Mouse (Mus musculus) v-Abl transformed pro-B cells (cell line): Measurements from ENCODE around the gene Klhl32.

Experiments used
- in situ Hi-C, 2 experiments: fragments of 400-800 bp; cut with MboI; formaldehyde crosslinking; loops; one replicate each; pipeline ENCODE4 v1.15.1; 2025; ENCODE audit not compliant: unreplicated experiment in 2 of 2

Klhl32 gene

DNA sequence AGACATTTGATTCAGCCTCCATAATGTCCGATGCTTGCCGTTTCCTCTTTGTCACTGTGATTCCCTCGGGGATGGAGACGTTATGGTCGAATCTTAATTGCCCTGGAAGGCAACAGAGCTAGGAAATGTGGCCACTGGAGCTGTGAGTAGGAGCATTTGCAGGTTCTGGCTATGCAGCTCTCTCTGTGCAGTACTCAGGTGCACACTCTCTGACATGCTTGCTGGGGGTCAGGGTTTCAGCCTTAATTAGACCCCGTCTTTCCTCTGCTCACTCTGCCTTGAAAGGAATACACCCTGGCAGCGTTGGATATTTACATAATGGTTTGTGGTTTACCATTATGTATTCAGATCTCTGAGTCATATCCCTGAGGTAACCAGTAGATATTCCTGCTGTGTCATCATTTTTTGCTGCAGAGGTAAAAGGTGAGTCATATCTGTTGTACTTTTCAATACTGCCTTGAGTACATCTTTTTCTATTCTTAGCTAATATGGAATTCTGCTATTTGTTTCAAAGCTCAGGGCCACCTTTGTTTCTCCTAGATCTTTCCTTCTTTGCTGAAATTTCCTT lies 281.9 kb downstream of the Klhl32 start:
- in situ Hi-C loops = loop anchor here (10.0 to 25.0 kb wide), 2 partner anchors 307 to 314 kb away; no protein-coding TSS in a partner anchor

DNA sequence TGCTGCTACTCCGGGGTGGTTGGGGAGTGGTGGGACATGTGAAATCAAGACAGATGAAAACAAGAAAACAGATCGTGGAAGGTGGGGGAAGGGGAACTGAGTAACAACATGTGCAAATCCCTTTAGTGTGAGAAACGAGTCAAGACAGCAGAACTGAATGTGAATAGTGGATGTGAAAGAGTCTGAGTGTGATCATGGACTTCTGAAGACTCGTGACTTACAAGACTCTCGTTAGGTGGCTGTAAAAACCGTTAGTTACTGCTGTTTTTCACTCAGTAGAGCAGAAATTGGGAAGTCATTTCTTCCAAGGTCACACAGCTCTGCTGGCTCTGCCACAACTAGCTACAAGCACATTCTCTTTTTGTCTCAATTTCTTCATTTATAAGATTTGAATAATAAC lies 282.9 kb downstream of the Klhl32 start:
- in situ Hi-C loops = loop anchor here (10.0 to 25.0 kb wide), 2 partner anchors 306 to 313 kb away; no protein-coding TSS in a partner anchor
